Mouse (Mus musculus) CD4-positive helper T cell, adult 2 months (primary cell): ENCODE results near the gene Aff1.

Source experiments
- DNase-seq: peaks from one replicate; pipeline ENCODE4 v3.0.0-alpha.2; 2012; ENCODE audit warnings: low read depth, missing footprints, low spot score

The Aff1 gene

GRCm38 (mm10) chr5:103691624-103692530, at the start of gene Aff1:
TSS of gene Aff1 (plus strand) at chr5:103692374.
- peak; percentile 89 for DNase-seq

GRCm38 (mm10) chr5:103644167-103644566, 48.0 kb upstream of the Aff1 start:
- DNase-seq: no peak

- DNase-seq: no peak
These were observed 44.9 kb upstream of the Aff1 start for GRCm38 (mm10) chr5:103647320-103647719.

- DNase-seq: peak; percentile 65
These were observed 37.9 kb upstream of the Aff1 start for GRCm38 (mm10) chr5:103654225-103654624.

GRCm38 (mm10) chr5:103654780-103655179, 37.4 kb upstream of the Aff1 start:
- no peak for DNase-seq

GRCm38 (mm10) chr5:103655346-103656118, 36.6 kb upstream of the Aff1 start, which contains the start of gene 1700016H13Rik:
TSS of gene 1700016H13Rik (minus strand) at chr5:103656010.
- DNase-seq: peak; percentile 72

- DNase-seq: peak; percentile 22
These were observed 33.3 kb upstream of the Aff1 start for GRCm38 (mm10) chr5:103658921-103659320.

GRCm38 (mm10) chr5:103659571-103659970, 32.6 kb upstream of the Aff1 start:
- DNase-seq: peak; percentile 60

GRCm38 (mm10) chr5:103664932-103665331, 27.2 kb upstream of the Aff1 start:
- DNase-seq: no peak

- no peak for DNase-seq
These were observed 26.3 kb upstream of the Aff1 start for GRCm38 (mm10) chr5:103665876-103666275.

GRCm38 (mm10) chr5:103671858-103672257, 20.3 kb upstream of the Aff1 start:
- DNase-seq: no peak

- DNase-seq: no peak
These were observed 18.6 kb upstream of the Aff1 start for GRCm38 (mm10) chr5:103673611-103674010.

- no peak for DNase-seq
These were observed 17.7 kb upstream of the Aff1 start for GRCm38 (mm10) chr5:103674482-103674881.

GRCm38 (mm10) chr5:103676289-103676881, 15.8 kb upstream of the Aff1 start:
- DNase-seq: no peak

- DNase-seq: no peak
These were observed 14.3 kb upstream of the Aff1 start for GRCm38 (mm10) chr5:103677894-103678293.

GRCm38 (mm10) chr5:103678974-103679373, 13.2 kb upstream of the Aff1 start:
- DNase-seq: no peak

GRCm38 (mm10) chr5:103680381-103680780, 11.8 kb upstream of the Aff1 start:
- peak; percentile 76 for DNase-seq

GRCm38 (mm10) chr5:103681824-103682223, 10.3 kb upstream of the Aff1 start:
- no peak for DNase-seq

GRCm38 (mm10) chr5:103689645-103690044, 2.5 kb upstream of the Aff1 start:
- no peak for DNase-seq

- no peak for DNase-seq
These were observed 2.0 kb upstream of the Aff1 start for GRCm38 (mm10) chr5:103690190-103690589.

- no peak for DNase-seq
These were observed 1.0 kb upstream of the Aff1 start for GRCm38 (mm10) chr5:103691171-103691570.

GRCm38 (mm10) chr5:103692531-103693040, 412 bp downstream of the Aff1 start:
- DNase-seq: no peak
